Mouse (Mus musculus) cerebellum, postnatal 10 days (tissue): ENCODE measurements around the gene Tnfrsf21.

ENCODE experiments used
- DNase-seq, 2 experiments: peaks; one replicate each; pipeline ENCODE4 v3.0.0; 2021; ENCODE audit warnings: mixed read lengths in 2 of 2

The Tnfrsf21 gene

GRCm38 (mm10) chr17:43016371-43017331, at the start of gene Tnfrsf21:
TSS of gene Tnfrsf21 (plus strand) at chr17:43016555.
- DNase-seq: peak; percentile 96 to 97

GRCm38 (mm10) chr17:42968174-42968573, 48.2 kb upstream of the Tnfrsf21 start:
- no peak for DNase-seq

- peak; percentile 21 to 46 for DNase-seq
These were observed 40.9 kb upstream of the Tnfrsf21 start for GRCm38 (mm10) chr17:42975312-42975996.

GRCm38 (mm10) chr17:42977766-42978165, 38.6 kb upstream of the Tnfrsf21 start:
- no peak for DNase-seq

GRCm38 (mm10) chr17:42978345-42978744, 38.0 kb upstream of the Tnfrsf21 start:
- no peak for DNase-seq

- no peak for DNase-seq
These were observed 34.5 kb upstream of the Tnfrsf21 start for GRCm38 (mm10) chr17:42981806-42982205.

- DNase-seq: no peak
These were observed 33.8 kb upstream of the Tnfrsf21 start for GRCm38 (mm10) chr17:42982568-42982967.

GRCm38 (mm10) chr17:42985837-42986589, 30.3 kb upstream of the Tnfrsf21 start:
- peak; percentile 46 to 48 for DNase-seq

GRCm38 (mm10) chr17:42987692-42988091, 28.7 kb upstream of the Tnfrsf21 start:
- peak; percentile 15 to 42 for DNase-seq

GRCm38 (mm10) chr17:42989981-42990380, 26.4 kb upstream of the Tnfrsf21 start:
- peak; percentile 21 to 29 for DNase-seq

GRCm38 (mm10) chr17:42991112-42991511, 25.2 kb upstream of the Tnfrsf21 start:
- DNase-seq: no peak

- DNase-seq: no peak
These were observed 16.8 kb upstream of the Tnfrsf21 start for GRCm38 (mm10) chr17:42999446-42999977.

- DNase-seq: no peak
These were observed 15.8 kb upstream of the Tnfrsf21 start for GRCm38 (mm10) chr17:43000598-43000997.

- peak; percentile 86 to 87 for DNase-seq
These were observed 3.6 kb upstream of the Tnfrsf21 start for GRCm38 (mm10) chr17:43012718-43013117.

GRCm38 (mm10) chr17:43017341-43018052, 1.1 kb downstream of the Tnfrsf21 start:
- DNase-seq: peak; percentile 75 to 77

GRCm38 (mm10) chr17:43018071-43018470, 1.7 kb downstream of the Tnfrsf21 start:
- peak in 1 of 2 experiments; percentile 16 for DNase-seq

- DNase-seq: no peak
These were observed 3.3 kb downstream of the Tnfrsf21 start for GRCm38 (mm10) chr17:43019660-43020059.

GRCm38 (mm10) chr17:43021017-43021416, 4.7 kb downstream of the Tnfrsf21 start:
- DNase-seq: peak in 1 of 2 experiments; percentile 16

- DNase-seq: peak; percentile 46 to 55
These were observed 5.7 kb downstream of the Tnfrsf21 start for GRCm38 (mm10) chr17:43022056-43022455.

- no peak for DNase-seq
These were observed 7.4 kb downstream of the Tnfrsf21 start for GRCm38 (mm10) chr17:43023637-43024217.

- DNase-seq: no peak
These were observed 8.2 kb downstream of the Tnfrsf21 start for GRCm38 (mm10) chr17:43024531-43024930.
